19 mouse cellular contexts compared by ENCODE assay signal in the genomic region with DNA sequence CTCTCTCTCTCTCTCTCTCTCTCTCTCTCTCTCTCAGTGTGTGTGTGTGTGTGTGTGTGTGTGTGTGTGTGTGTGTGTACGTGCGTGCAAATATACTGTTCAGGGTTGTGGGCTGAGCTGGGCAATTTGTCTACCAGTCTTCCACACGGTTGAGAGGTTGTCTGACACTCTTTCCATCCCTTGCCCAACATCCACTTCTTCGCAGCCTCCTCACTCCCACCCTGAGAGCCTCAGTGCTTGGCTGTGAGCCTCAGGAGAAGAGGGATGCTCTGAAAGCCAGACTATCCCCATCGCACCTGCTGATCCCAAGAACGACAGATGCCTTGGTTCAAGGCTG. TPM values are rescaled to one million over a fixed set of nuclear protein-coding genes. Genes with fewer than 3 reads are reported as not detected.
DNase-seq lines count a peak whose midpoint lies in the region; ATAC-seq lines count a peak whose summit lies in the region.
"Had no signal": no experiment of that assay in that cellular context is flagged by ENCODE, and none has a peak within 500 bp of the region (broad histone marks: within the 10 kb centered on the region; RNA-seq: fewer than 3 reads in every experiment).

No protein-coding gene starts in this region.

- H3K27me3 ChIP-seq in midbrain, embryonic 11.5 days (ENCODE audit: control insufficient read depth, insufficient read depth, low read length), result no peaks in the 10 kb centered on the region
- no peaks in the 10 kb centered on the region for H3K27me3 ChIP-seq in midbrain, embryonic 10.5 days (ENCODE audit: low read depth, poor library complexity, severe bottlenecking)
- no peaks in the 10 kb centered on the region for H3K27me3 ChIP-seq in forebrain, embryonic 13.5 days
- no peaks in the 10 kb centered on the region for H3K27me3 ChIP-seq in hindbrain, embryonic 14.5 days (ENCODE audit: control insufficient read depth, insufficient read depth, low read length)
- H3K27me3 ChIP-seq in neural tube, embryonic 15.5 days (replicated peaks), result no peaks in the 10 kb centered on the region
- H3K27me3 ChIP-seq: embryonic facial prominence, embryonic 13.5 days had no signal

- DNase-seq in midbrain, embryonic 11.5 days (ENCODE audit: low spot score, missing footprints), result no peak
- no peak for DNase-seq in midbrain, embryonic 10.5 days (ENCODE audit: low spot score)
- no peak for DNase-seq in hindbrain, embryonic 14.5 days (ENCODE audit: low spot score)
- DNase-seq in cerebellum, postnatal 4 days (ENCODE audit: low spot score in 2 of 2), result no peak
- DNase-seq in adrenal gland, adult 8-10 months, result no peak
- DNase-seq: adrenal gland, postnatal 36 days; gastrocnemius, postnatal 10 days; kidney, adult 8-10 months; left cerebral cortex, postnatal 4 days; liver, embryonic 13.5 days; lung, postnatal 14 days; thymus, adult 18-20 months had no signal

- ATAC-seq in midbrain, embryonic 11.5 days (ENCODE audit: low FRiP score), result peak; percentile 53
- ATAC-seq in forebrain, embryonic 13.5 days, result peak; percentile 56; the same call in 1 of the 2 replicates
- ATAC-seq in hindbrain, embryonic 14.5 days (ENCODE audit: low FRiP score), result peak; percentile 48; the same call in 1 of the 2 replicates
- ATAC-seq in neural tube, embryonic 15.5 days (ENCODE audit: low FRiP score), result peak; percentile 40
- ATAC-seq: CD4-positive, CD25-positive, alpha-beta regulatory T cell, adult 4 months had no signal

- no peaks in the 10 kb centered on the region for H3K4me1 ChIP-seq in midbrain, embryonic 11.5 days (ENCODE audit: control insufficient read depth, insufficient read depth, low read length)
- peaks cover 25% of the 10 kb centered on the region for H3K4me1 ChIP-seq in midbrain, embryonic 10.5 days
- H3K4me1 ChIP-seq in forebrain, embryonic 13.5 days, result peaks cover 8% of the 10 kb centered on the region
- 0 out of 2 replicates have a peak, but pooled peaks cover 5% of the 10 kb centered on the region for H3K4me1 ChIP-seq in hindbrain, embryonic 14.5 days (replicated peaks; ENCODE audit: control insufficient read depth, insufficient read depth, low read length)
- peaks cover 16% of the 10 kb centered on the region for H3K4me1 ChIP-seq in neural tube, embryonic 15.5 days
- H3K4me1 ChIP-seq: liver, embryonic 13.5 days had no signal

- no peak overlapping the region for H3K9ac ChIP-seq in midbrain, embryonic 11.5 days (ENCODE audit: low read length)
- H3K9ac ChIP-seq in forebrain, embryonic 13.5 days, result no peak overlapping the region
- H3K9ac ChIP-seq in hindbrain, embryonic 14.5 days, result no peak overlapping the region
- no peak overlapping the region for H3K9ac ChIP-seq in neural tube, embryonic 15.5 days (replicated peaks)
- H3K9ac ChIP-seq: embryonic facial prominence, embryonic 13.5 days; liver, embryonic 13.5 days had no signal

- 43% methylated on average over 6 of the region's 6 CpGs for WGBS in midbrain, embryonic 11.5 days
- 59% methylated on average over 6 of the region's 6 CpGs for WGBS in midbrain, embryonic 10.5 days
- 30% methylated on average over 6 of the region's 6 CpGs for WGBS in forebrain, embryonic 13.5 days
- 33% methylated on average over 6 of the region's 6 CpGs for WGBS in hindbrain, embryonic 14.5 days
- WGBS in neural tube, embryonic 15.5 days, result 30% methylated on average over 6 of the region's 6 CpGs

- no peak overlapping the region for H3K4me3 ChIP-seq in midbrain, embryonic 11.5 days (ENCODE audit: low read depth, low read length)
- H3K4me3 ChIP-seq in midbrain, embryonic 10.5 days, result no peak overlapping the region
- no peak overlapping the region for H3K4me3 ChIP-seq in forebrain, embryonic 13.5 days
- H3K4me3 ChIP-seq in hindbrain, embryonic 14.5 days (replicated peaks; ENCODE audit: low read length), result no peak overlapping the region
- no peak overlapping the region for H3K4me3 ChIP-seq in neural tube, embryonic 15.5 days (replicated peaks)
- H3K4me3 ChIP-seq: embryonic facial prominence, embryonic 13.5 days; liver, embryonic 13.5 days had no signal

- H3K27ac ChIP-seq in midbrain, embryonic 11.5 days (ENCODE audit: low read depth, low read length), result no peak overlapping the region
- no peak overlapping the region for H3K27ac ChIP-seq in midbrain, embryonic 10.5 days (replicated peaks)
- H3K27ac ChIP-seq in forebrain, embryonic 13.5 days, result no peak overlapping the region
- H3K27ac ChIP-seq in hindbrain, embryonic 14.5 days, result no peak overlapping the region
- no peak overlapping the region for H3K27ac ChIP-seq in neural tube, embryonic 15.5 days (replicated peaks)
- H3K27ac ChIP-seq: embryonic facial prominence, embryonic 13.5 days; liver, embryonic 13.5 days had no signal

- H3K9me3 ChIP-seq in midbrain, embryonic 11.5 days (ENCODE audit: control insufficient read depth, low read length), result no peaks in the 10 kb centered on the region
- no peaks in the 10 kb centered on the region for H3K9me3 ChIP-seq in midbrain, embryonic 10.5 days (replicated peaks)
- H3K9me3 ChIP-seq in forebrain, embryonic 13.5 days (replicated peaks), result 0 out of 2 replicates have a peak, but pooled peaks cover under 1% of the 10 kb centered on the region
- H3K9me3 ChIP-seq in hindbrain, embryonic 14.5 days (ENCODE audit: control insufficient read depth, low read length), result no peaks in the 10 kb centered on the region
- H3K9me3 ChIP-seq in neural tube, embryonic 15.5 days (replicated peaks), result no peaks in the 10 kb centered on the region
- H3K9me3 ChIP-seq: embryonic facial prominence, embryonic 13.5 days; liver, embryonic 13.5 days had no signal

- H3K36me3 ChIP-seq in midbrain, embryonic 11.5 days (ENCODE audit: control insufficient read depth, insufficient read depth, low read length), result no peaks in the 10 kb centered on the region
- no peaks in the 10 kb centered on the region for H3K36me3 ChIP-seq in midbrain, embryonic 10.5 days
- no peaks in the 10 kb centered on the region for H3K36me3 ChIP-seq in forebrain, embryonic 13.5 days (ENCODE audit: poor library complexity, severe bottlenecking)
- H3K36me3 ChIP-seq in hindbrain, embryonic 14.5 days (replicated peaks; ENCODE audit: control insufficient read depth, insufficient read depth), result no peaks in the 10 kb centered on the region
- H3K36me3 ChIP-seq in neural tube, embryonic 15.5 days, result no peaks in the 10 kb centered on the region
- H3K36me3 ChIP-seq: embryonic facial prominence, embryonic 13.5 days; liver, embryonic 13.5 days had no signal

- no peak overlapping the region for H3K4me2 ChIP-seq in midbrain, embryonic 11.5 days
- H3K4me2 ChIP-seq in forebrain, embryonic 13.5 days, result no peak overlapping the region
- H3K4me2 ChIP-seq in hindbrain, embryonic 14.5 days (replicated peaks), result no peak overlapping the region
- no peak overlapping the region for H3K4me2 ChIP-seq in neural tube, embryonic 15.5 days
- H3K4me2 ChIP-seq: embryonic facial prominence, embryonic 13.5 days; heart, embryonic 11.5 days; liver, embryonic 13.5 days had no signal

RNA-seq across cellular contexts. Expression of gene Zdhhc22, which starts 10.6 kb away (rescaled TPM):
- 0.41 and 0.51 TPM in 2 replicates for polyA plus RNA-seq in midbrain, embryonic 11.5 days (2014; fragmentation: Nextera tagmentation; extraction: Ambion mirVana)
- polyA plus RNA-seq in midbrain, embryonic 10.5 days (2016; fragmentation: Nextera tagmentation; extraction: Ambion mirVana), result 0.15 and 0.24 TPM in 2 replicates
- 2.3 and 2.7 TPM in 2 replicates for polyA plus RNA-seq in forebrain, embryonic 13.5 days (2015; fragmentation: Nextera tagmentation; extraction: Ambion mirVana)
- 14.9 and 15.6 TPM in 2 replicates for polyA plus RNA-seq in hindbrain, embryonic 14.5 days (2014; fragmentation: Nextera tagmentation; extraction: Ambion mirVana)
- polyA plus RNA-seq in neural tube, embryonic 15.5 days (2015; fragmentation: Nextera tagmentation; extraction: Ambion mirVana), result 18.2 and 19.4 TPM in 2 replicates
- 1 to 10 TPM; 1.8 to 4.7 (median 3.0) TPM for total RNA-seq in adrenal gland, adult 8-10 months (2022)
- total RNA-seq: gastrocnemius, postnatal 10 days; megakaryocyte-erythroid progenitor cell, adult 5-6 weeks had no signal
- polyA plus RNA-seq: heart, embryonic 11.5 days; large intestine, adult 2 months; liver, embryonic 13.5 days had no signal

RNA-seq across cellular contexts. Expression of gene Tmem63c, which starts 20.3 kb away (rescaled TPM):
- 0.64 and 0.77 TPM in 2 replicates for polyA plus RNA-seq in midbrain, embryonic 11.5 days (2014; fragmentation: Nextera tagmentation; extraction: Ambion mirVana)
- polyA plus RNA-seq in midbrain, embryonic 10.5 days (2016; fragmentation: Nextera tagmentation; extraction: Ambion mirVana), result 0.14 and 0.75 TPM in 2 replicates
- 1.6 and 2.2 TPM in 2 replicates for polyA plus RNA-seq in forebrain, embryonic 13.5 days (2015; fragmentation: Nextera tagmentation; extraction: Ambion mirVana)
- polyA plus RNA-seq in hindbrain, embryonic 14.5 days (2014; fragmentation: Nextera tagmentation; extraction: Ambion mirVana), result 13.8 and 16.2 TPM in 2 replicates
- polyA plus RNA-seq in neural tube, embryonic 15.5 days (2015; fragmentation: Nextera tagmentation; extraction: Ambion mirVana), result 10.8 and 12.3 TPM in 2 replicates
- total RNA-seq in adrenal gland, adult 8-10 months (2022), result 1 to 10 TPM; 2.3 to 4.8 (median 3.1) TPM
- total RNA-seq: megakaryocyte-erythroid progenitor cell, adult 5-6 weeks had no signal
- polyA plus RNA-seq: heart, embryonic 11.5 days; liver, embryonic 13.5 days had no signal

RNA-seq across cellular contexts. Expression of gene Cipc, which starts 54.0 kb away (rescaled TPM):
- polyA plus RNA-seq in midbrain, embryonic 11.5 days (2014; fragmentation: Nextera tagmentation; extraction: Ambion mirVana), result 37.9 and 38.4 TPM in 2 replicates
- 33.2 and 35.5 TPM in 2 replicates for polyA plus RNA-seq in midbrain, embryonic 10.5 days (2016; fragmentation: Nextera tagmentation; extraction: Ambion mirVana)
- 46.1 and 53.1 TPM in 2 replicates for polyA plus RNA-seq in forebrain, embryonic 13.5 days (2015; fragmentation: Nextera tagmentation; extraction: Ambion mirVana)
- polyA plus RNA-seq in hindbrain, embryonic 14.5 days (2014; fragmentation: Nextera tagmentation; extraction: Ambion mirVana), result 46.8 and 52.1 TPM in 2 replicates
- polyA plus RNA-seq in neural tube, embryonic 15.5 days (2015; fragmentation: Nextera tagmentation; extraction: Ambion mirVana), result 37.2 and 40.8 TPM in 2 replicates
- total RNA-seq in adrenal gland, adult 8-10 months (2022), result 10 to 100 TPM; 25.4 to 43.9 (median 32.1) TPM
